Mouse (Mus musculus): ENCODE data around the gene Patj.

The Patj gene

DNA sequence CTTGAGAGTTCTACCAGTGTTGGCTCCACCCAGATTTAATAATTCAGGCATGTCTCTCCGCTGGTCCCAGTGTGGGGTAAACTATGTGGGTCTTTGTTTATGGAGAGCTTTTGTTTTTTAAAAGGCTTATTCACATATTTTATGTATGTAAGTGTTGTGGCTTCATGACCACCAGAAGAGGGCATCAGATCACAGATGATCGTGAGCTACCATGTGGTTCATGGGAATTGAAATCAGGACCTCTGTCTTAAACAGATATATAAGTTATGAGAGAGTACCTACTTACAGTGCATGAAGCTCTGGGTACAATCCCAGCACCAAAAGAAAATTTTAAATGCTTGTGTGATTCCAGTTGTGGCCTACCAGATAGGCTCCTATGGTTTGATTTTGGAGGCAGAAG, 344.2 kb downstream of the Patj start:
- DNase-seq, result no peak

DNA sequence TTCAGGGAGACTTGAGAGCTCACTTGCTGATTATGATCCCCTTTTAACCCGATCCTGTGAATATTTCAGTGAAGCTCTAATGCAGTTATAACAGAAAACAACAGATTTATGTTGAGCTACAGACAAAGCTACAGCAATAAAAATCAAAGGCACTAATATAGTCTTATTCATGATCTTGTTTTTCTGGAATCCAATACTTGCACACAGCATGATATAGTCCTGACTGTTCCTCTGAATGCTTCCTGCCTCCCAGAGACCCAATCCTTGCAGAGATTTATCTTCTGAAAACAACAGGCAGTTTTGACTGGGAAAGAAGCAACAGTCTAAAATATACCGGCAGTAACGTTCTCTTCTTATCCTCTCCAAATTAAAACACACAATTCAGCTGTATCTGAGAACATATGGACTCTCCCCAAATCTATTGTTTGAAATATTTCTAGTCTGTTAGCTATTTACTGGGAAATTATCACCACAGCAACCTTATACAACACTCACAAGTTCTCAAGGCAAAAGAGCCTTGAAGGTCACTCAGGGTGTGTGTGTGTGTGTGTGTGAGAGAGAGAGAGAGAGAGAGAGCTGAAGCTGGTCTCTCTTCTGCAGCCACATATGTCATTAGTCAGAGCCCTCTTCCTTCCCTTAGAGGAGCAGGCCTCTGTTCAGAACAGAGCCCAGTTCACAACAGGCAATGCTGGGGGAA, 347.8 kb downstream of the Patj start:
- no peak for DNase-seq

DNA sequence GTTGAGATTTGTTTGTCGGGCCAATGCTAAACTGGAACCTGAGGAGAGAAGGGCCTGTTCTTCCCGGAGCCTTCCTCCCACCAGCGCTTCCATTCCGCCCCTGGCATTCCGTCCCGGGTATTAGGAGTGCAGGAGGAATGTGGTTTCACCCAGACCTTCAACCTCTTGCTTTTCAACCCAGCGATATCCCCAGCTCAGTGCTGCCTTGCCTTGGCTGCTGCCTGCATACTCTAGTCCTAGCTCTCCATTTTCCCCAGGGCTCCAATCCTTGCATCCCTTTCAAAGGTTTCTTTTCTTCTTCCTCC, 348.3 kb downstream of the Patj start:
- DNase-seq, result no peak

DNA sequence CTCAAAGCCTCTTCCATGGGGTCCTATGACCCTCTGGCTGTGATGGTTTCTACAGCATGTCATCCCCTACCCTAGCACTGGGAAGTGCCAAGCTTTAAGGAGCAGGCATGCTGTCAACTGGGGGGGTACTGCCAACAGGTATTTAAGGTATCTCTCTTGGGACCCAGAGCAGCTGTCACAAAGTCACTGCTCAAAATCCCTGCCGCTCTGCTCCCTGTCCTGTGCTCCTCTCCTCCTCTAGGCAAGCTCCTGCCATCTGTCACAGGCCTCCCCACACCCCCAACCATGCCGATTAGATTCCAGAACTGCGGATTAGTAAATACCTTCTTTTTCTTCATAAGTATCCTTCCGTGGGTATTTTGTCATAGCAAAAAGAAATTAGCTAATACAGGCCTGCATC, 358.9 kb downstream of the Patj start:
- DNase-seq, result peak; percentile 46

DNA sequence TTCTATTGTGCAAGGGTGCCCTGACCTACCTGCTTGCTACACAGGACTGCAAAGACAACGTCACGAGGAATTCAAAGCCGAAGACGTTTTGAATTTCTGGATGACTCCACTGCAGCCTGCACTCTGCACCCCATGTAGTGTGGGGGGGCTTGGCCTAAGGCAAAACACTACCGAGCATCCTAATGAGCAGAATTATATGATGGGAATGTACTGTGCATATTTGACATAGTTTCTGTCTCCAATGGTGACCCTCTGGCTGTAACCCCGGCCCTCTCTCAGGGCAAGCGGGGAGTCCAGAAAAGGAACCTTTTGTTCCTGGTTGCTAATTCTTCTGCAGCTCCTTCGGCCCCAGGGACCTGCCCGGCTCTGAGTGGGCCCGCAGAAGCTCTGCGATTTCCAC, 360.6 kb downstream of the Patj start:
- DNase-seq, result no peak

DNA sequence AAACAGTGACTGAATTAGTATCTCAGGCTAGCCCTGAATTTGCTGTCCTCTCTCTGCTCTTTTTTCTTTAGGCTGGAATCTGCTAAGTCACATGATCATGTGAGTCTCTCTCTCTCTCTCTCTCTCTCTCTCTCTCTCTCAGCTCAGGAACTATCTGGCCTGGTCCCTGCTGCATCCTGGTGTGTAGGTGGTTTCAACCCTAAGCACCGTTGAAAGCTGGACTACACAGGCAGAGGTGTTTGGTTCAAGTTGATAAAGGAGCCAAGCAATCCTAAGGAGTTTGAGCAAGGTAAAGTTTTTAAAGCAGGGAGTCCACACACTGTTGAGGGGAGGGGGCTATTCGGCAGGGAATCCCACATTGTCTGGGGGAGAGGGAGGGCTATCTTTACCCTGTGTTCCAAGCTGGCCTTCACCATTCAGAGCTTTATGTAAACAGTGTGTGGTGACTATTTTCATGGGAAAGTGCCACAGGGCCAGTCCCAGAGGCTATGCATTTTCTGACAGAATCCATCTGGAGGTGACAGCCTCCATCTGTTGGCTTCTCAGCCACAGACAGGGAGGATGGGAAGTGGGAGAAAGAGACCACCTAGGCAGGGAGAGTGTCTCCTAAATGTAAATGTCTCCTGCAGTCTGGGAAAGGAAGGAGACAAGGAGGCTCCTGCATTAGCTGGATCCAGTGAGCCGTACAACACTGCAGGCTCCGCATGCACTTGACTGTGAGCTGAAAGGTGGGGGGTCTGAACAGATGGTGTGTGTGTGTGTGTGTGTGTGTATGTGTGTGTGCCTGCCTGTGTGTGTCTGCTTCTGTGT, 362.6 kb downstream of the Patj start:
- DNase-seq, result peak; percentile 32

DNA sequence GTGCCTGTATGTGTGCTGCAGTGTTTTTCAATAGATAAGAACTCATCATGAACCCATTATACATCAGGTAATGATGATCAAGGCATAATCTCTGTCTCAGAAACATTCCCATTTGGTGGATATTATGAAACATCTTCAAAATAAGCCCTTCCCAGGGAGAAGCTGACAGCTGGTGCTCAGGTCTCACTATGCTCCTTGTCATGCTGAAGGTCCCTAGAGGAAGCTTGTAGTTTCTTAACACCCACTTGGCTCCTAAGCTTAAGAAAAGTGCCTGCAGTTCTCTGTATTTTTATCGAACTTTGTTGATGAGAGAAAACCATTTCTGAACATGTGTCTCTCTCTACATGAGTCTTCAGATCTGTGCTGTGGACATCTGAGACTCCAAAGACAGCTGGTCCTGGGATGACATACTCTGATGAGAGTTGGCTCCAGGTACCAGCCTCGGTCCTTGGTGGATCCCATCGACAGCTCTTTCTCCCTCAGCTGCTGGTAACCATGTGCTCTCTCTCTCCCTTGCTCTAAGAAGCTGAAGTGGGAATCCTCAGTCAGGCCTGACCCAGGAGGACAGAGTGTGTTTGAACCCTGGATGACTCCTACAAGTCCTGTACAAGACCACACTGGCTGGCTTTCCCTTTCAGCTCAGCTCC, 363.4 kb downstream of the Patj start:
- no peak for DNase-seq

DNA sequence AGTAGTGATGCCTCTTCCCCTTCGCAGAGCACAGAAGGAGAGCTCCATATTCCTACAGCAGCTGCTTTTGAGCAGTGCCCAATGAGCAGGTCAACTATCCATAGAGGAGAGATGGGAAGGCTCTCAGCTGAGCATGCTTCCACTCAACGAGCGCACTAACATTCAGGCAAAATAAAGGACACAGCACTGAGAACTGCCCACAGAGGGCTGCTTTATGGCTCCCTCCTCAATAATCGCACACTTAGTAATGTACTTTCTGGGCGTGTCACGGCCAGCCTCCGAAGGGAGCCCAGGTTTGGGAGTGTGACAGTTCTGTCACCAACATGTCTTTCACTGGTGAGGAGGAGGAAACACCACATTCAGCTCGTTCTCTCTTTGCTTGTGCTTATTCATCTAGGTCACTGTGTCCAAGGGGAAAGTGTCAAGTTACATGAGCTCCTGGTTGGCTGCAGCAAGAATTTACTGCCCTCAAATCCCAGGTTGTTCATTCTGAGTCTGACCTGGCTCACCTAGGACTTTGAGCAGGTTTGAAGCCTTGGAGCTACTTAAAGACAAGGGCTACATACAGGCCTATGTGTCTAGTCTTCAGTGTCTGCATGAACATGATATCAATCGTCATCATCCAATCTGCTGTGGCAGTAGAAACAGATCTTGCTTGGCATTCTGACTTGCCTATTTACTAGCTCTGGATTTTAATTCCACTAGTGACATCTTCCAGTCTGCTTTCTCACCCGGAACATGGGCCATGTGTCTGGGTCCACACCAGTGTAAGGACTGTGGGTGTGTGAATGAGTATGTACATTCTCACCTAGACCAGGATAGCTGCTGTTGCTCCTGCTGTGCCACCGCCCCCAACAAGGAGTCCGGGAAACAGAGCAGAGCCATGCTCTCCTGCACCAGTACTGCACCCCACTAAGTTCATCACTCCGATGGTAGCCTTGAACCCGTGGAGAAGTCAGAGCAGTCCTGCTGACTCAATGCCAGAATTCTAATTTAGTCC, 371.8 kb downstream of the Patj start:
- no peak for DNase-seq
